Mouse (Mus musculus): Measurements from ENCODE around the gene Zrsr1. TPM values are rescaled to one million over a fixed set of nuclear protein-coding genes. Genes with fewer than 3 reads are reported as not detected.

The Zrsr1 gene
- polyA plus RNA-seq, 1 experiment from 2014 or later: 5.3 TPM

- Histone ChIP-seq H3K4me2 (no peak overlapping the region), H3K4me3 (no peak overlapping the region), H3K9me3 (replicated peaks) (no peaks in the 10 kb centered on the region), H3K36me3 (ENCODE audit: poor library complexity, severe bottlenecking) (peaks cover 50% of the 10 kb centered on the region), H3K9ac (no peak overlapping the region), H3K27me3 (no peaks in the 10 kb centered on the region), H3K4me1 (peaks cover 14% of the 10 kb centered on the region), H3K27ac (no peak overlapping the region)
- ATAC-seq: no peak
- 91% methylated on average over 2 of the region's 2 CpGs for WGBS
These were observed 22.5 kb downstream of the Zrsr1 start for GRCm38 (mm10) chr11:22994271-22994670.

DNA sequence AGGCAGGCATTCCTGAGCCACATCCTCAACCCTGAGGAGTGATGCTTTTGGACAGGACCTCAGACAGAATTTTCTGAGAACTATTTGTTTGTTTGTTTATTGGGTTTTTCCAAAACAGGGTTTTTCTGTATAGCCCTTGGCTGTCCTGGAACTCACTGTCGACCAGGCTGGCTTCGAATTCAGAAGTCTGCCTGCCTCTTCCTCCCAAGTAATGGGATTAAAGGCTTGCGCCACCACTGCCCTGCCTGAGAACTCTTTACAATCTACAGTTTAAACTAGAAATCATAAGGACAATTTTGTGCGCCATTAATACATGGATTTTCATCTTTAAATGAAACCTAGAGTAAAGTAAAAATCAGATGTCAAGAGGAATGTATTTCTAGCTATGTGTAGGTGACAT lies 23.7 kb downstream of the Zrsr1 start:
- no peak overlapping the region for H3K4me2 ChIP-seq
- H3K36me3 ChIP-seq (ENCODE audit: poor library complexity, severe bottlenecking): peaks cover 62% of the 10 kb centered on the region
- ATAC-seq: no peak
- WGBS: 96% methylated on average over 4 of the region's 4 CpGs
- H3K27ac ChIP-seq: no peak overlapping the region
- H3K9ac ChIP-seq: no peak overlapping the region
- H3K9me3 ChIP-seq (replicated peaks): no peaks in the 10 kb centered on the region
- H3K4me1 ChIP-seq: peaks cover 14% of the 10 kb centered on the region
- H3K27me3 ChIP-seq: no peaks in the 10 kb centered on the region
- no peak overlapping the region for H3K4me3 ChIP-seq

DNA sequence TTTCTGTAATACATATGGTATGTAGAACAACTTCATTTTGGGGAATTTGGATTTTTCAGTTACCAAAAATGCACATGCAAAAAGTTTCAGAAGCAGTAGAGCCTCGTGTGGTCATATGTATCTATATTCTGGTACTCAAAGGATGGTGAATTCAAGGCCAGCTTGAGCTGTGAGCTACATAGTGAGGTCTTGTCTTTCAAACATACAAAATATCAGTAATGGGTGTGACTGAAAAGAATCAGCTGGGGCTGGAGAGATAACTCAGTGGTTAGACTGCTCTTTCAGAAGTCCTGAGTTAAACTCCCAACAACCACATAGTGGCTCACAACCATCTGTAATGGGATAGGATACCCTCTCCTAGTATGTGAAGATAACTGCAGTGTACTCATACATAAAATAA lies 26.5 kb downstream of the Zrsr1 start:
- Histone ChIP-seq H3K27me3 (no peaks in the 10 kb centered on the region), H3K4me2 (no peak overlapping the region), H3K9me3 (replicated peaks) (no peaks in the 10 kb centered on the region), H3K4me3 (no peak overlapping the region), H3K27ac (no peak overlapping the region), H3K4me1 (no peaks in the 10 kb centered on the region), H3K36me3 (ENCODE audit: poor library complexity, severe bottlenecking) (peaks cover 83% of the 10 kb centered on the region), H3K9ac (no peak overlapping the region)
- no peak for ATAC-seq
- 77% methylated on average over 1 of the region's 1 CpGs for WGBS

DNA sequence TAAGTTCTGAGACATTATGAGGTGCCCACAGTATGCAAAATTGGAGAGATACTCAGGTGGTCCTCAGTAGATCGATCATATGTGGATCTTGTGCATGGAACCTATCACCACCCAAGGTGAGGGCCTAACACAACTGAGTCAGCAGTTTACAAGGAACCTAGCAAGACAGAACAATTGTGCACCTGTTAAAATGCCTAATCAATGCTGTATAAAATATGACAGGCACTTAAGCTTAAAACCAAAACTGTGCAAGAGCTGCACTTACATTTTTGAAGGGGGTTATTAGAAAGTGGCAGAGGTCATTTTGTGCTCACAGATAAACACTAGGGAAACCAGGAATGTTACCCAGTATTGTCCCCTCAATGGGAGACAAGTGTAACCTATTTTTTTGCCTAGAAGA lies 33.5 kb downstream of the Zrsr1 start:
- H3K27me3 ChIP-seq: no peaks in the 10 kb centered on the region
- no peak overlapping the region for H3K4me3 ChIP-seq
- no peak overlapping the region for H3K9ac ChIP-seq
- no peak overlapping the region for H3K27ac ChIP-seq
- 98% methylated on average over 1 of the region's 1 CpGs for WGBS
- peaks cover 44% of the 10 kb centered on the region for H3K36me3 ChIP-seq (ENCODE audit: poor library complexity, severe bottlenecking)
- 0 out of 2 replicates have a peak, but pooled peaks cover 3% of the 10 kb centered on the region for H3K4me1 ChIP-seq
- ATAC-seq: no peak
- H3K9me3 ChIP-seq (replicated peaks): no peaks in the 10 kb centered on the region
- no peak overlapping the region for H3K4me2 ChIP-seq

DNA sequence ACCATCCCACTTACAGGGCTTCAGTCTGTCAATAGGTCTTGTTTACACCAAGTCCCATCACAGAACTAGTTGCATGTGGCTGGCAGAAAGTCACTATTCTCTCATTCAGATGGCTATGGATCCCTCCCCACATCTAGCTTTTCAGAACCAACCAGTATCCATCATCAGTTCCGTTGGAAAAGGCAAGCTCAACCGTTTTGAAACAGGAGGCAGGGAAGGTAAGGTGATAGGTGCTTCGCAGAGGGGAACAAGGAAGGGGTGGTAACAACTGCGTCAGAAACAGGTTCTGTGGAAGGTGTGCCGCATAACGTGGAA lies 35.3 kb downstream of the Zrsr1 start:
- Histone ChIP-seq H3K9ac (peak overlapping the region; percentile 75), H3K4me3 (peak overlapping the region; percentile 57), H3K27me3 (no peaks in the 10 kb centered on the region), H3K27ac (peak overlapping the region; percentile 92), H3K9me3 (replicated peaks) (no peaks in the 10 kb centered on the region), H3K36me3 (ENCODE audit: poor library complexity, severe bottlenecking) (peaks cover 28% of the 10 kb centered on the region), H3K4me2 (peak overlapping the region; percentile 72), H3K4me1 (0 out of 2 replicates have a peak, but pooled peaks cover 3% of the 10 kb centered on the region)
- WGBS: 4% methylated on average over 6 of the region's 6 CpGs
- peak; percentile 37; the same call in 1 of the 2 replicates for ATAC-seq

DNA sequence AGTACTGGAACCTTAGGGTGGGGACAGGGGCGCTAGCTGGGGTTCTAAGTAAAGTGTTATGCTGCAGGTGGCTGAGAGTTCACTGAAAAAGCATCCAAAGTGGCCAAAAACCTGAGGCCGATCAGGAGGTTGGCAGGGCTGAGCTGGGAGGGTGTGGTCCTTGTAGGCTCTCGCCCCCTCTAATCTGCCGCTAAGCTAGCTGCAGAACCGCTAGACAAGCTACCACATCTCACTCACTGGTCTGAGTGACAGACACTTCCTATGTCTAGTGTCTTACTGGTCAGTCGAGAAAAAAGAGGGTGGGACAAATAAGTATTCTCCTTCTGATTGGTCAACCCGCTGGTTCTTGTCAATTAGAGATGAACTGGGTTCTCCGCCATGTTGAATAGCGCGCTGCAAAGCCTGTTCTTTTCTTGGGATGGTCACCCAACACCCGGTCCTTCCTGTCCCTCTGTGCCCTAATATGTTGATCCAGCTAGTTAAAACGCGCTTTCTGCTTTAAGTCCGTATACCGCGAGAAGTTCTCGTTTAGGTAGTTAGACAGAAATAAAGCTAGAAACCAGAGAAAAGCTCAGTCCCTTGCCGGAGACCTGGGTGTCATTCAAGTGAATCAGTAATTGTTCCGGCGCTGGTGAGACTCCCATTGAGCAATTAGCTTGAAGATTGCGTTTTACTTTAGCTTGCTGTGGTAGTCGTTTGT lies 35.8 kb downstream of the Zrsr1 start, which contains the start of gene Fam161a:
Fam161a (plus strand) TSS at position 51 of the 700 bp plus-strand sequence.
- 0% methylated on average over 22 of the region's 22 CpGs for WGBS
- peak; percentile 95 for ATAC-seq
- H3K27me3 ChIP-seq: no peaks in the 10 kb centered on the region

DNA sequence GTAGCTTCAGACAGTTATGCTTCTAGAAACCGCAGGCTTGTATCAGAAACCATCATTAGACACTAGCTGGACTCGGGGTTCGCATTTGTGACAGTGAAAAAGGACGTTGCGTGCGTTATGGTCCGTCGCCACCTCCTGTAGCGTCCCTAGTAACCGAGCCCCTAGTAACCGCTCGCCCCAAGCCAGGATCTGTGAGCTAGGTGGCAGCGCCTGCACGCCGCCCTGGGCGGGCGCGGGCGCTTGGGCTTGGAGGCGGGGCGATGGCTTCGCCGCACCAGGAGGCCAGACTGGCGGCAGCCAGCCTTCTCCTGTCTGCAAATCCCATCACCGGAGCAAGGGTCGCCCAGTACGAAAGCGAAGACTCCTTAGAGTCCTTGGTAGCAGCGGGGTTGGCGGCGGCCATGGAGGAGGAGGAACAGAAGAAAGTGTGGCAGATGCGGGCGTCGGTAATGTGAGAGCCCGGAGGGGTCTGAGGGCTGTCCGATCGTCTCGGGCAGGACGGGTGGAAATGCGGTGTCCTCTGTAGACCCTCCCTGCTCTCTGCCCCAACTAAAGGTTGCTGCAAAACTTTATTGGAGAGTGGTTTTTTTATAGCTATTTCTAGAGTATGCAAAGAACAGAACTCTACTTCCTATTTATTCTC lies 36.5 kb downstream of the Zrsr1 start:
- peak overlapping the region; percentile 75 for H3K9ac ChIP-seq
- H3K9me3 ChIP-seq (replicated peaks): no peaks in the 10 kb centered on the region
- peak overlapping the region; percentile 92 for H3K27ac ChIP-seq
- H3K4me1 ChIP-seq: 0 out of 2 replicates have a peak, but pooled peaks cover 3% of the 10 kb centered on the region
- ATAC-seq: peak; percentile 95
- H3K36me3 ChIP-seq (ENCODE audit: poor library complexity, severe bottlenecking): peaks cover 20% of the 10 kb centered on the region
- H3K4me2 ChIP-seq: peak overlapping the region; percentile 72
- H3K27me3 ChIP-seq: no peaks in the 10 kb centered on the region
- WGBS: under 1% methylated on average over 40 of the region's 40 CpGs
- peak overlapping the region; percentile 57 for H3K4me3 ChIP-seq

More for the DNA sequence above, 35.8 kb downstream of the Zrsr1 start, which contains the start of gene Fam161a:
- Histone ChIP-seq H3K36me3 (ENCODE audit: poor library complexity, severe bottlenecking) (peaks cover 23% of the 10 kb centered on the region), H3K4me2 (peak within 1 kb of the TSS; percentile 72), H3K27ac (peak within 1 kb of the TSS; percentile 92), H3K9ac (peak within 1 kb of the TSS; percentile 75), H3K4me3 (peak within 1 kb of the TSS; percentile 57), H3K4me1 (0 out of 2 replicates have a peak, but pooled peaks cover 3% of the 10 kb centered on the region), H3K9me3 (replicated peaks) (no peaks in the 10 kb centered on the region)

DNA sequence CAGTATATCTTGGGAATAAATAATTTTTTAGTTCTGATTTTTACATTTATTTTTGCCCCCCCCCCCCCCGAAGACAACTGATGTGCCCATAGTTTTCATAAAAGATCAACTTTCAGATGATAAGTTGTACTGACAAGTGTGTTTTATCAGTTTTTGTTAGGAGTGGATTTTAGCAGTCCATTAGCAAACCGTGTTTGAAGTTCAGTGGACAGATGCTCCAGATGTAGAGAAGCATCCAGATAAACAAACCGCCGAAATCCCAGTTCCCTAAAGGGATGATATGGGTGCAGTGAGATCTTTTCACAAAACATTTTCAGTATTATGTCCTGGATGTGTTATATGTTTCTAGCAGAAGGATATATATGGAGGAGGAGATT lies 37.0 kb downstream of the Zrsr1 start:
- peak overlapping the region; percentile 57 for H3K4me3 ChIP-seq
- no peak overlapping the region for H3K27ac ChIP-seq
- H3K4me2 ChIP-seq: peak overlapping the region; percentile 72
- H3K9me3 ChIP-seq (replicated peaks): no peaks in the 10 kb centered on the region
- H3K36me3 ChIP-seq (ENCODE audit: poor library complexity, severe bottlenecking): peaks cover 15% of the 10 kb centered on the region
- ATAC-seq: no peak
- H3K4me1 ChIP-seq: 0 out of 2 replicates have a peak, but pooled peaks cover 3% of the 10 kb centered on the region
- no peaks in the 10 kb centered on the region for H3K27me3 ChIP-seq
- H3K9ac ChIP-seq: peak overlapping the region; percentile 75
- 48% methylated on average over 4 of the region's 4 CpGs for WGBS

DNA sequence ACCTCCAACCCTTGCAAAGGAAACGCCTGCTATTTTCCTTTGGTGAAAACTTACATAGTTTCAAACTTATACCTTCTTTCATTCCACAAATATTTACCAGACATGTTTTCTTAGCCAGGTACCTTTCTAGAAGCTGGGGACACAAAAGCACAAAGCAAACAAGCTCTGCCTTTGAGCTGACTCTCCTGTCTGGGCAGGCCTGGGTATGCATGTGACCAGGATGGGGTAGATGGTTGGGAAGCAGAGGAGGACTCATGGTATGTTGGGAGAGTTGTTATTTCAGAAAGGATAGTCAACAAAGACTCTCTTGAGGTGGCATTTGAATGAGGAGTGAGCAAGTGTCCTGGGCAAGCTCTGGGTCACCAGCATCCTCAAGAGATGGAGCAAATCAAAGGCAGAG lies 41.3 kb downstream of the Zrsr1 start:
- H3K4me2 ChIP-seq: no peak overlapping the region

DNA sequence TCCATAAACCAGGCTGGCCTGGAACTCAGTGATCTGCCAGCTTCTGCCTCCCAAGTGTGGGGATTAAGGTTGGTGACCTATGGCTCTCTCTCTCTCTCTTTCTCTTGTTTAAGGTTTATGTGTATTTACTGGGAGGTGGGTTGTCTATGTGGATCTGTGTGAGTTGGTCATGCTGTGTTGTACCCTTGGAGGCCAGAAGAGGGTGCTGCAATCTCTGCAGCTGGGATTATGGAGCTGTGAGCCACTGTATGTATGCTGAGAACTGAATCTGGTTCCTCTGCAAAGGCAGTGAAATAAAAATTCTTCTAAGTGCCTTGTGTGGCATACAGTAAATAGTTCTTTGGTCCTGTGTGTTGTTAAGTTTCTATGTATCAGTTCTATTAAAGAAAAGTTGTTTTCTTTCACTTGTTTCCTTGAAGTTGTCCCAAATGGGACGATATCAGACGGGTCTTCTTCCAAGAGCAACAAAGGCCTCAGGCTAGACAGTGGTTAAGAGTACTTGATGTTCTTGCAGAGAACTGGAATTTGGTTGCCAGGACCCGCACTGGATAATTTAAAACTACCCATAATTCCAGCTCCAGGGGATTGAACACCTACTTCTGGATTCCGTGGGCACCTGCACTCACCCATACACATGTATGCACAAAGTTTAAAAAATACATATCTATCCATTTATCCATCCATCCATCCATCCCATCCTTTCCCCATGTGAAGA lies 41.9 kb downstream of the Zrsr1 start:
- H3K36me3 ChIP-seq (ENCODE audit: poor library complexity, severe bottlenecking): no peaks in the 10 kb centered on the region
- H3K27me3 ChIP-seq: no peaks in the 10 kb centered on the region
- no peaks in the 10 kb centered on the region for H3K4me1 ChIP-seq
- no peak overlapping the region for H3K4me3 ChIP-seq
- ATAC-seq: no peak
- no peak overlapping the region for H3K4me2 ChIP-seq
- WGBS: 84% methylated on average over 4 of the region's 4 CpGs
- no peaks in the 10 kb centered on the region for H3K9me3 ChIP-seq (replicated peaks)
- H3K27ac ChIP-seq: no peak overlapping the region
- H3K9ac ChIP-seq: no peak overlapping the region

More for the DNA sequence above, 41.3 kb downstream of the Zrsr1 start:
- no peaks in the 10 kb centered on the region for H3K27me3 ChIP-seq
- WGBS: 82% methylated on average over 1 of the region's 1 CpGs
- H3K4me1 ChIP-seq: no peaks in the 10 kb centered on the region
- no peaks in the 10 kb centered on the region for H3K9me3 ChIP-seq (replicated peaks)
- H3K4me3 ChIP-seq: no peak overlapping the region
- no peak for ATAC-seq
- no peaks in the 10 kb centered on the region for H3K36me3 ChIP-seq (ENCODE audit: poor library complexity, severe bottlenecking)
- H3K27ac ChIP-seq: no peak overlapping the region
- no peak overlapping the region for H3K9ac ChIP-seq

DNA sequence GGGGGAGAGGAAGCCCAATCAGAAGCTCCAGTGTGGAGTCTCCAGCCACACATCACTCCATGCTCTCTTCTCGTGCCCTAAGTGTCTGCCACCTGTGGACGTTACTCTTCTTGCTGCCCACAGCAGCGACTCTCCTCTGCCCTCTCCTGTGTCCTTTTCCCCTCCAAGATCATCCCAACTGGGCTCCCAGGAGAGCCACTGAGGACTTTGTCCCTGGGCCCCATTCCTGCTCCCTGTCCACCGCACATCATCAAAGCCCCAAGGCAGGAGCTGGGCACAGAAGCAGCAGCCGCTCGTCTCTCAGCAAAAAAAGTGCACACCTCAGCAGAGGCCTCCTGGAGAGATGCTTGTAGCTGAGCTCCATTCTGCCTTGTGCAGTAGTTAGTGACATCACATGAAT lies 43.2 kb downstream of the Zrsr1 start:
- 74% methylated on average over 6 of the region's 6 CpGs for WGBS

GRCm38 (mm10) chr11:23017943-23018342 lies 46.1 kb downstream of the Zrsr1 start:
- H3K36me3 ChIP-seq (ENCODE audit: poor library complexity, severe bottlenecking): no peaks in the 10 kb centered on the region
- no peak overlapping the region for H3K9ac ChIP-seq
- no peaks in the 10 kb centered on the region for H3K9me3 ChIP-seq (replicated peaks)
- no peak overlapping the region for H3K27ac ChIP-seq
- H3K4me3 ChIP-seq: no peak overlapping the region
- H3K4me2 ChIP-seq: no peak overlapping the region
- ATAC-seq: no peak
- no peaks in the 10 kb centered on the region for H3K4me1 ChIP-seq
- 90% methylated on average over 4 of the region's 4 CpGs for WGBS
- no peaks in the 10 kb centered on the region for H3K27me3 ChIP-seq

More for the DNA sequence above, 43.2 kb downstream of the Zrsr1 start:
- Histone ChIP-seq H3K36me3 (ENCODE audit: poor library complexity, severe bottlenecking) (no peaks in the 10 kb centered on the region), H3K9me3 (replicated peaks) (no peaks in the 10 kb centered on the region), H3K4me2 (no peak overlapping the region), H3K4me1 (no peaks in the 10 kb centered on the region), H3K27ac (no peak overlapping the region), H3K27me3 (no peaks in the 10 kb centered on the region), H3K4me3 (no peak overlapping the region), H3K9ac (no peak overlapping the region)
- no peak for ATAC-seq
